Mouse (Mus musculus): ENCODE measurements around the gene Tprn. TPM values are rescaled to one million over a fixed set of nuclear protein-coding genes. Genes with fewer than 3 reads are reported as not detected.

The Tprn gene
- polyA plus RNA-seq (2017; shearing (Covaris generic)) = 25.6 TPM

GRCm38 (mm10) chr2:25262291-25262767 lies at the start of gene Tprn:
TSS of gene Tprn (plus strand) at chr2:25262618.

GRCm38 (mm10) chr2:25214444-25214843 lies 48.0 kb upstream of the Tprn start, which contains the start of gene Stpg3:
TSS of gene Stpg3 (minus strand) at chr2:25214637.

GRCm38 (mm10) chr2:25218445-25218844 lies 44.0 kb upstream of the Tprn start, which contains the start of gene Fam166a:
TSS of gene Fam166a (plus strand) at chr2:25218745.

DNA sequence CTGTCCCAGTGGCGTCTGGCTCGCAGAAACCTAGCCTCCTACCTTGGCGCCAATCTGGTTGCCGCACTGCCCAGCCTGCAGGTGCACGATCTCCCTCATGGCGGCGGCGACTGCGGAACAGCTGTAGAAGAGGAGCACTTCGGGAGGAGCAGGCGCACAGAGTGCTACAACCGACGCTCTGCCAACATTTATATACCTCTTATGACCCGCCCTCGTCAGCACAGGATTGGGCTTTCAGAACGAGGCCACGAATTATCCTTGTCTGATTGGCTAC lies 38.0 kb upstream of the Tprn start, which contains the start of gene Tubb4b:
Tubb4b (minus strand) TSS at position 211 of the 274 bp plus-strand sequence.

DNA sequence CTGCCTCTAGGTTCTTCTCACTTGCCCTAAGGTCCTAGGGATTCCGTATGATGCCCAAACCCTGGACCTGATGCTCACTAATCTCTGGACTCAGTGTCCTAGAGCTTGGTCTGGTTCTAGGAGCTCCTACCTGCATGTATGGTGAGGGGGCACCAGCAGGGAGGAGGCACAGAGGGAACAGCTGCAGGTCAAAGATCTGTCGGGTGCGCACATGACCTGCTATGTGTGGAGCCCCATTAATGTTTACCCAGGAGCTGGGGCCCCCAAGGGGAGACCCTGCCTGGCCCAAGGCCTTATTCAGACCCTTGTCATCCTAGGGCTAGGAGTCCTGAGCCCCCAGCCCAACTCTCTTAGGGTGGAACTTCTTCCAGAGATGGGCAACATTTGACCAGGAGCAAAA lies 28.4 kb upstream of the Tprn start, which contains the start of gene Slc34a3:
Slc34a3 (minus strand) TSS at position 315 of the 400 bp plus-strand sequence.

GRCm38 (mm10) chr2:25236614-25237013 lies 25.8 kb upstream of the Tprn start, which contains the start of gene Rnf224:
TSS of gene Rnf224 (minus strand) at chr2:25236787.

DNA sequence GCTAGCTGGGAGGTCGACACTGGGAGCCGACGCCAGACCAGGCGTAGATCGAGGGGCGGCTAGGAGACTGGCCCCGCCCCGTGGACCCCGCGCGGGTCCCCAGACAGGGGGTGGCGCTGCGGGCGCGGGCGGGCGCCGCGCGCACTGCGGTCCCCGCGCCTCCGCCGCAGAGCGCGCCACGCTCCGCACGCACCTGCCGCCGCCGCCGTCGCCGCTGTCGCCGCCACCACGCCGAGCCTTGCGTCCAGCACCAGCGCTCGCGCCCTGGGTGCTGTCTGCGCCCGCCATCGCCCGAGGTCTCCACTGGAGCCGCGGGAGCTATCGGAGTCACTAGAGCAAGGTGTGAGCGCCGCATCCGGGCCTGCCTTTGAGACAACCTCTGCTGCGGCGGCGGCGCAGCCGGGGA lies 20.3 kb upstream of the Tprn start, which contains the start of the genes Rnf208 and Cysrt1:
Rnf208 (plus strand) TSS at position 155 of the 406 bp plus-strand sequence.
Cysrt1 (minus strand) TSS at position 352 of the 406 bp plus-strand sequence.

DNA sequence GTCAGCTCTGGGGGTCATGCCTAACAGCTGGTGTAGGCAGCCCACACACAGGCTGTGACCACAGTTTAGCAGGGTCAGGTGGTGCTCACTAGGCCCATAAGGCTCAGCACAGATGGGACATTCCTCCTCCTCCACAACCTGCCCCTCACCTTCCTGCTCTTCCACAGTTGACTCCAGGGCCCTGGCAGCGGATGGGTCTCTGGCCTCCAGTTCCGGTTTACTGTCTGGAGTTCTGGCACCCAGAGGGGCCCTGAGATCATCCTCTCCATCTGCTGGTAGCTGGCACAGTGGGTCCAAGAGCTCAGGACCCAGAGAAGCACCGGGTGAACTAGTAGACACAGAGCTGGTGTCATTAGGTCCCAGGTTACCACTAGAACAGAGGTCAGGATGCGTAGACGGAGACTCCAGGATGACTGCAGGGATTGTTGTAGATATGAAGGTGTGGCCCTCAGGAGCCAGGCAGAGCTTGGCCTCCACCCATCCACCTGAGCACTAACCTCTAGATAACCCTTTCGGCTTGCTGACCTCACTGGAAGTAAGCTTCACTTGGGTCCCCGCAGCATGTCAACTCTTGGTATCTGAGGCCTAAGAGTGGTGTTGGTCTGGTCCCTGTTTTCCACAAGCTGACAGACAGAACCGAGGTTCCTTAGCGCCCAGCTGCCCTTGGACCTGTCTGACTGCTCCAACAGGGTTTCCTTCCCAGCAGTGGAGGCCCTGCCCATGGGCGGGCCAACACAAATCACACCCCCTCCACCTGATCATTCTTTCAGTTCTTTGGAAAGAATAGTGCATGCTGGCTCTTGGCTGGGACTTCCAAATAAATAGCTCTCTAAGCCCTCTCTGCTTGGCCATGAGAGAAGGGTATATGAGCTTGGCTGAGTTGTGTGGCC lies 16.0 kb upstream of the Tprn start, which contains the start of gene AL732309.1:
AL732309.1 (minus strand) TSS at position 681 of the 890 bp plus-strand sequence.

GRCm38 (mm10) chr2:25255284-25255779 lies 7.1 kb upstream of the Tprn start, which contains the start of gene Tmem203:
TSS of gene Tmem203 (plus strand) at chr2:25255439.

GRCm38 (mm10) chr2:25271827-25272511 lies 9.6 kb downstream of the Tprn start, which contains the start of the genes Ssna1 and Anapc2:
TSS of gene Ssna1 (minus strand) at chr2:25272438.
TSS of gene Anapc2 (plus strand) at chr2:25272478.

DNA sequence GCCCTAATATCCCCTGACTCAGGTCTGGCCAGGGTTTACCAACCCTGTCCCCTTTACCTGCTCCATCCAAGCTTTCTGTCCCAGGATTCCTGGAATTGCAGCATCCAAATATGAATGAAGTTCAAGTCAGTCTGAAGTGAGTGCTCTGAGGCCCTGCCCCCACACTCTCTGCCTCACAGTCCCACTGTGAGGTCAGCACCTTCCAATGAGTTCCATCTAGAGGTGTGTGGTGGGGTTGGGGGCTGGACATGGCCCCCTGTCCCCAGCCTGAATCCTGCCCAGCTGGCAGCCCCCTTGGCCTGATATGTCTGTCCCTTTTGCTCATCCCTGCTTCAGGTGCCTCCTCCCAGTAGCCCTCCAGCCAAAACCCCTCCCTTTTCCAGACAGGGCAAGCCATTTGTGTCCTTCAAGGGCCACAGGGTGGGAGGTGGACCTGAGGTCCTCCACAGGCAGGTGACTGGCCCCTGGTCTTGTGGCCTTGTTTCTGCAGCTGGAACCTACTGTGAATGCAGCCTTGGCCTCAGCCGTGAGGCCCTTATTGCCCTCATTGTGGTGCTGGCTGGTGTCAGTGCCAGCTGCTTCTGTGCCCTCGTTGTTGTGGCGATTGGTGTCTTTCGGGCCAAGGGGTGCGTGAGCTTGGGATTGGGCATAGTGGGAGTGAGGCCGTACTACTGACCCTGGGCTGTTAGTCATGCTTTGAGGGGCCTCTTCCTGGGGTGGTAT lies 25.7 kb downstream of the Tprn start, which contains the start of gene Tmem210:
Tmem210 (plus strand) TSS at position 219 of the 723 bp plus-strand sequence.

DNA sequence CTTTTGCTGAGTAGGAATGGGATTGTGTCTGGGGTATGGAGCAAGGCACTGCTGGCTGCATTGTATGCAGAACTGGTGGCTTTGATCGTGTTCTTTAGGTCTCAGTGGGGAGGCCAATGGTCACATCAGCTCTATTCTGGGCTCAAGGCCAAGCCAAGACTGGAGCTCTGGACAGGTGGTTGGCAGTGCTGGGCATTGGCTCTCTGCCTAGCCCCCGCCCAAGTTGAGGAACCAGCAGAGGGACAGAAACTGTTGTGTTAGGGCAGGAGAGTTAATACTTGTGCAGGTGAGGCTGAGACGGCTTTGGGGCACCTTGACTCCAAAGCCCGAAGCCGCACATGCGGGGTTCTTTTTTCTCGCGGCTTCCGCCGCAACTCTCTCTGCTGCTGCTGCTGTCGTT lies 27.2 kb downstream of the Tprn start, which contains the start of gene Lrrc26:
Lrrc26 (plus strand) TSS at position 265 of the 400 bp plus-strand sequence.

GRCm38 (mm10) chr2:25318971-25319773 lies 56.8 kb downstream of the Tprn start, which contains the start of gene Grin1:
TSS of gene Grin1 (minus strand) at chr2:25319187.

Other genes with a start within 250 kb of the Tprn start
- gene Nsmf, start 208.3 kb upstream of the Tprn start, polyA plus RNA-seq (2017; shearing (Covaris generic)) = 26.2 TPM
- not detected for gene Entpd8, start 182.3 kb upstream of the Tprn start, polyA plus RNA-seq (2017; shearing (Covaris generic))
- 0.24 TPM for gene Noxa1, start 167.5 kb upstream of the Tprn start, polyA plus RNA-seq (2017; shearing (Covaris generic))
- 8.6 TPM for gene Nrarp, start 81.9 kb upstream of the Tprn start, polyA plus RNA-seq (2017; shearing (Covaris generic))
- 32.6 TPM for gene Tor4a, start 65.7 kb upstream of the Tprn start, polyA plus RNA-seq (2017; shearing (Covaris generic))
- gene Nelfb, start 51.1 kb upstream of the Tprn start, polyA plus RNA-seq (2017; shearing (Covaris generic)) = 86.6 TPM
- 0.68 TPM for gene Stpg3, start 48.0 kb upstream of the Tprn start, polyA plus RNA-seq (2017; shearing (Covaris generic))
- not detected for gene Fam166a, start 43.9 kb upstream of the Tprn start, polyA plus RNA-seq (2017; shearing (Covaris generic))
- gene Tubb4b, start 37.9 kb upstream of the Tprn start, polyA plus RNA-seq (2017; shearing (Covaris generic)) = 119 TPM
- gene Slc34a3, start 28.3 kb upstream of the Tprn start, polyA plus RNA-seq (2017; shearing (Covaris generic)) = not detected
- gene Rnf224, start 25.8 kb upstream of the Tprn start, polyA plus RNA-seq (2017; shearing (Covaris generic)) = not detected
- not detected for gene Rnf208, start 20.4 kb upstream of the Tprn start, polyA plus RNA-seq (2017; shearing (Covaris generic))
- gene Cysrt1, start 20.2 kb upstream of the Tprn start, polyA plus RNA-seq (2017; shearing (Covaris generic)) = not detected
- 5.2 TPM for gene AL732309.1, start 15.8 kb upstream of the Tprn start, polyA plus RNA-seq (2017; shearing (Covaris generic))
- 13.5 TPM for gene Tmem203, start 7.2 kb upstream of the Tprn start, polyA plus RNA-seq (2017; shearing (Covaris generic))
- 64.4 TPM for gene Ssna1, start 9.8 kb downstream of the Tprn start, polyA plus RNA-seq (2017; shearing (Covaris generic))
- gene Anapc2, start 9.9 kb downstream of the Tprn start, polyA plus RNA-seq (2017; shearing (Covaris generic)) = 76.4 TPM
- gene Tmem210, start 25.5 kb downstream of the Tprn start, polyA plus RNA-seq (2017; shearing (Covaris generic)) = 0.91 TPM
- gene Lrrc26, start 27.3 kb downstream of the Tprn start, polyA plus RNA-seq (2017; shearing (Covaris generic)) = not detected
- gene Grin1, start 56.6 kb downstream of the Tprn start, polyA plus RNA-seq (2017; shearing (Covaris generic)) = not detected
- gene Man1b1, start 69.7 kb downstream of the Tprn start, polyA plus RNA-seq (2017; shearing (Covaris generic)) = 25.5 TPM
- gene Dpp7, start 93.7 kb downstream of the Tprn start, polyA plus RNA-seq (2017; shearing (Covaris generic)) = 12.7 TPM
- gene Uap1l1, start 103.1 kb downstream of the Tprn start, polyA plus RNA-seq (2017; shearing (Covaris generic)) = 23.4 TPM
- gene Sapcd2, start 109.7 kb downstream of the Tprn start, polyA plus RNA-seq (2017; shearing (Covaris generic)) = not detected
- not detected for gene Entpd2, start 133.3 kb downstream of the Tprn start, polyA plus RNA-seq (2017; shearing (Covaris generic))
- 2.1 TPM for gene Npdc1, start 136.7 kb downstream of the Tprn start, polyA plus RNA-seq (2017; shearing (Covaris generic))
- gene Fut7, start 160.6 kb downstream of the Tprn start, polyA plus RNA-seq (2017; shearing (Covaris generic)) = 0.26 TPM
- gene Abca2, start 166.1 kb downstream of the Tprn start, polyA plus RNA-seq (2017; shearing (Covaris generic)) = 51.3 TPM
- 1.0 TPM for gene Clic3, start 194.2 kb downstream of the Tprn start, polyA plus RNA-seq (2017; shearing (Covaris generic))
- 50.2 TPM for gene Paxx, start 198.5 kb downstream of the Tprn start, polyA plus RNA-seq (2017; shearing (Covaris generic))
- gene Ptgds, start 207.4 kb downstream of the Tprn start, polyA plus RNA-seq (2017; shearing (Covaris generic)) = not detected
- not detected for gene Lcn12, start 231.3 kb downstream of the Tprn start, polyA plus RNA-seq (2017; shearing (Covaris generic))
- gene Fbxw5, start 238.1 kb downstream of the Tprn start, polyA plus RNA-seq (2017; shearing (Covaris generic)) = 71.7 TPM
- 4.6 TPM for gene C8g, start 239.1 kb downstream of the Tprn start, polyA plus RNA-seq (2017; shearing (Covaris generic))